Mouse (Mus musculus) spleen, adult 12 weeks (tissue): ENCODE results near the gene Mical2.

ENCODE experiments used
- DNase-seq: peaks from one replicate; pipeline ENCODE4 v3.0.0; 2022; ENCODE audit warnings: low spot score

Gene Mical2

GRCm38 (mm10) chr7:112400175-112400574 is 174.5 kb downstream of the Mical2 start:
- DNase-seq = no peak

GRCm38 (mm10) chr7:112405061-112405460 is 179.4 kb downstream of the Mical2 start:
- DNase-seq = no peak

GRCm38 (mm10) chr7:112405578-112405977 is 179.9 kb downstream of the Mical2 start:
- no peak for DNase-seq

GRCm38 (mm10) chr7:112407597-112407996 is 181.9 kb downstream of the Mical2 start:
- no peak for DNase-seq

GRCm38 (mm10) chr7:112409991-112410390 is 184.3 kb downstream of the Mical2 start:
- DNase-seq = no peak

GRCm38 (mm10) chr7:112413286-112413685 is 187.6 kb downstream of the Mical2 start:
- DNase-seq = no peak

- DNase-seq = no peak
Measured at GRCm38 (mm10) chr7:112416058-112416526, 190.4 kb downstream of the Mical2 start.

- DNase-seq = no peak
Measured at GRCm38 (mm10) chr7:112416730-112417513, 191.3 kb downstream of the Mical2 start.

GRCm38 (mm10) chr7:112417598-112417997 is 191.9 kb downstream of the Mical2 start:
- no peak for DNase-seq

GRCm38 (mm10) chr7:112423438-112423837 is 197.8 kb downstream of the Mical2 start:
- DNase-seq = no peak

GRCm38 (mm10) chr7:112426811-112427210 is 201.2 kb downstream of the Mical2 start:
- no peak for DNase-seq

GRCm38 (mm10) chr7:112427357-112428157 is 201.9 kb downstream of the Mical2 start, which contains the start of gene Parva:
TSS of gene Parva (plus strand) at chr7:112427505.
- no peak for DNase-seq

GRCm38 (mm10) chr7:112428158-112428535 is 202.5 kb downstream of the Mical2 start:
- no peak for DNase-seq

GRCm38 (mm10) chr7:112439846-112440245 is 214.2 kb downstream of the Mical2 start:
- no peak for DNase-seq

- DNase-seq = no peak
Measured at GRCm38 (mm10) chr7:112444152-112444984, 218.7 kb downstream of the Mical2 start.

GRCm38 (mm10) chr7:112444985-112445367 is 219.3 kb downstream of the Mical2 start:
- DNase-seq = no peak

- no peak for DNase-seq
Measured at GRCm38 (mm10) chr7:112446498-112446897, 220.8 kb downstream of the Mical2 start.

- no peak for DNase-seq
Measured at GRCm38 (mm10) chr7:112449954-112450700, 224.5 kb downstream of the Mical2 start.

- DNase-seq = no peak
Measured at GRCm38 (mm10) chr7:112452471-112452870, 226.8 kb downstream of the Mical2 start.

- no peak for DNase-seq
Measured at GRCm38 (mm10) chr7:112453805-112454214, 228.2 kb downstream of the Mical2 start.

- DNase-seq = no peak
Measured at GRCm38 (mm10) chr7:112454380-112454779, 228.7 kb downstream of the Mical2 start.
